Mouse (Mus musculus) lung, embryonic 14.5 days (tissue): ENCODE measurements around the gene Il10rb. TPM values are rescaled to one million over a fixed set of nuclear protein-coding genes. Genes with fewer than 3 reads are reported as not detected.

Source experiments
- ATAC-seq: fragments of 200-750 bp; cut with Nextera tagmentation; 2 replicates; pipeline ENCODE4 v1.8.0; 2017; ENCODE audit warnings: mild to moderate bottlenecking, moderate TSS enrichment, moderate library complexity; ENCODE audit not compliant: insufficient read depth
- DNase-seq: peaks from one replicate; pipeline ENCODE4 v3.0.0-alpha.2; 2015
- H3K27ac ChIP-seq: fragments of 300-500 bp; sonication (generic); 2 replicates; pipeline ENCODE4 v1.5.1; 2014; ENCODE audit warnings: low read depth, mild to moderate bottlenecking, moderate library complexity
- H3K27me3 ChIP-seq: fragments of 300-500 bp; sonication (generic); 2 replicates; pipeline ENCODE4 v1.6.1; 2014; ENCODE audit warnings: low read length, control low read depth; ENCODE audit not compliant: insufficient read depth
- H3K36me3 ChIP-seq: fragments of 300-500 bp; sonication (generic); 2 replicates; pipeline ENCODE4 v1.6.1; 2014; ENCODE audit warnings: control low read depth; ENCODE audit not compliant: insufficient read depth
- H3K4me1 ChIP-seq: fragments of 300-500 bp; sonication (generic); 2 replicates; pipeline ENCODE4 v1.6.1; 2014; ENCODE audit warnings: antibody characterized with exemption, control low read depth; ENCODE audit not compliant: insufficient read depth
- H3K4me2 ChIP-seq: fragments of 300-500 bp; sonication (generic); 2 replicates; pipeline ENCODE4 v1.6.1; 2014; ENCODE audit warnings: mild to moderate bottlenecking
- H3K4me3 ChIP-seq: fragments of 300-500 bp; sonication (generic); 2 replicates; pipeline ENCODE4 v1.5.1; 2014; ENCODE audit warnings: low read depth, low read length
- H3K9ac ChIP-seq: fragments of 300-500 bp; sonication (generic); 2 replicates; pipeline ENCODE4 v1.6.1; 2014
- H3K9me3 ChIP-seq: fragments of 300-500 bp; sonication (generic); 2 replicates; pipeline ENCODE4 v1.6.1; 2016; ENCODE audit warnings: low read depth, low read length, control low read depth
- CTCF ChIP-seq: IDR thresholded peaks from 2 replicates; pipeline ENCODE4 v1.5.1; 2016; ENCODE audit warnings: antibody characterized with exemption, low read depth
- WGBS: fragments of 180-500 bp; shearing (Covaris S2); extraction: QIAGEN DNeasy Blood & Tissue Kit; methylation state at CpG from one replicate; pipeline ENCODE4 v1.1.7; 2014; 5-methylcytosine and 5-hydroxymethylcytosine counted together
- polyA plus RNA-seq: library from polyadenylated mRNA; unstranded; fragments of >200 nt; fragmentation: Nextera tagmentation; extraction: Ambion mirVana; gene quantifications from 2 replicates; pipeline ENCODE4 v1.2.1, GENCODE M21; 2014

The Il10rb gene
- polyA plus RNA-seq, 1 experiment from 2014 or later = 32.8 TPM

DNA sequence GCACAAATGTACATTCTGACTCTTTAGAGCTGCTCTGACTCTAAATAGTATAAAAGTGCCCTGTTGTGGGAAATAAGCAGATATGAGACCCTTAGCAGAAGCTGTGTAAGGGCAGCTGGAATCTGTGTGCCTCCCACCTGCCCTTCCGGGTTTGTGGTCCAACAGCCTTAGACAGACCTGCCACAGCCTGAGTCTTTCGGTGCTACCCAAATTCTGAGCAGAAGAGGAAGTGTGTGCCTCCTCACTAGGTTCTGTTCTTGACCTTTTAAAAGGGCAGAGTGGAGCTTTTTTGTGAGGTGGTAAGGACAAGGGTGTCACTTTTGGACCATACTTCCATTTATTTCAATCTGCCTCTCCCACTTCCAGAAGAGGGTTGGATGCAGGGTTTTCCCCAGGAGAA is 46.0 kb downstream of the Il10rb start:
- peak overlapping the region; percentile 44; the same call in 1 of the 2 replicates for H3K27ac ChIP-seq

DNA sequence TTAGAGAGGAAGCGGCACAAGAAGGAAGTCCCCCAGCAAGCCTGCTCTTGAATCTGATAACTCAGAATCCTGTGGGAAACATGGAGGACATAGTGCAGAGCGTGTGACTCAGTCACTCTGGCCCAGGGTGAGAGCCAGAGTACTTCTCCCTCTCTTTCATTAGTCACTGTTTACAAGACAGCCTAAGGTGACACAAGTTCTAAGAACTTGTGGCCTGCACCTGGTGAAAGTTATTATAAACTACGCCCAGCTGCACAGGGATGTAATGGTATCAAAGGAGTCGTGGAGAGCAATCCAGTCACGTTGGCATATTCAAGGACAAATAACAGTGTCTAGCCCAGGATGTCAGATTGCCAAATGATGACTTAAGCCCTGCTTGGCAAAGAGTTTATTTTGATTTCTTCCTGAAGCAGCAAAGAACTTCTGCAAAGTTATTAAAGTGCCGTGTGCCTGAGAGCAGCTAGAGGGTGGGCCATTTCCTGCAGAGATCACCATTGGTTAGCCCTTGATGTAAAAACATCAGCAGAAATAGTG is 46.5 kb downstream of the Il10rb start:
- ATAC-seq = peak; percentile 41; the same call in 1 of the 2 replicates

More for the DNA sequence above, 46.0 kb downstream of the Il10rb start:
- WGBS = 69% methylated on average over 2 of the region's 2 CpGs
- Histone ChIP-seq H3K4me2 (no peak overlapping the region), H3K9me3 (no peaks in the 10 kb centered on the region), H3K4me1 (peaks cover 2% of the 10 kb centered on the region; the same call in 1 of the 2 replicates), H3K36me3 (no peaks in the 10 kb centered on the region), H3K4me3 (no peak overlapping the region), H3K9ac (no peak overlapping the region), H3K27me3 (no peaks in the 10 kb centered on the region)
- no peak for TF ChIP-seq CTCF
- no peak for ATAC-seq
- DNase-seq = no peak

DNA sequence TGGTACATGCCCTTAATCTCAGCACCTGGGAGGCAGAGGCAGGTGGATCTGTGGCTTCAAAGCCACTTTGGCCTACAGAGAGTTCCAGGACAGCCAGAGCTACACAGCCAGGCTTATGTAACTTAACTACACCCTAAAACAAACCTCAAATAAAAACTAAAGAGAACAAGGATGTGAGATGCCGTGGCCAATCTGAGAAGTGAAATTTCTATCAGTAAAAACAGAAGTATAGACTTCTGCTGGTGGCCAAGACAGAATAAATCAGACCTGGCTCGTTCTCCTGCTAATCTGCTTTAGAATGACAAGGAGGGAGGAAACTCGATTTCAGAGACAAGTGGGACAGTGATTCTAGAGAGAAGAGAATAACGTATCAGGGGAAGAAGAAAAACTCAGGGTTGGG is 49.9 kb downstream of the Il10rb start:
- H3K36me3 ChIP-seq = no peaks in the 10 kb centered on the region
- TF ChIP-seq CTCF = no peak
- no peaks in the 10 kb centered on the region for H3K4me1 ChIP-seq
- DNase-seq (no peak), ATAC-seq (no peak)
- no peaks in the 10 kb centered on the region for H3K27me3 ChIP-seq
- no peak overlapping the region for H3K9ac ChIP-seq
- 75% methylated on average over 4 of the region's 4 CpGs for WGBS
- no peak overlapping the region for H3K4me3 ChIP-seq
- no peak overlapping the region for H3K4me2 ChIP-seq
- H3K27ac ChIP-seq = no peak overlapping the region
- H3K9me3 ChIP-seq = no peaks in the 10 kb centered on the region

More for the DNA sequence above, 46.5 kb downstream of the Il10rb start:
- H3K9ac ChIP-seq = no peak overlapping the region
- TF ChIP-seq CTCF = no peak; the same call in 1 of the 2 replicates
- no peaks in the 10 kb centered on the region for H3K36me3 ChIP-seq
- peak overlapping the region; percentile 44; the same call in 1 of the 2 replicates for H3K27ac ChIP-seq
- no peaks in the 10 kb centered on the region for H3K9me3 ChIP-seq
- no peaks in the 10 kb centered on the region for H3K27me3 ChIP-seq
- H3K4me3 ChIP-seq = no peak overlapping the region
- DNase-seq = peak; percentile 60
- H3K4me1 ChIP-seq = peaks cover 2% of the 10 kb centered on the region; the same call in 1 of the 2 replicates
- WGBS = 18% methylated on average over 6 of the region's 6 CpGs
- no peak overlapping the region for H3K4me2 ChIP-seq

DNA sequence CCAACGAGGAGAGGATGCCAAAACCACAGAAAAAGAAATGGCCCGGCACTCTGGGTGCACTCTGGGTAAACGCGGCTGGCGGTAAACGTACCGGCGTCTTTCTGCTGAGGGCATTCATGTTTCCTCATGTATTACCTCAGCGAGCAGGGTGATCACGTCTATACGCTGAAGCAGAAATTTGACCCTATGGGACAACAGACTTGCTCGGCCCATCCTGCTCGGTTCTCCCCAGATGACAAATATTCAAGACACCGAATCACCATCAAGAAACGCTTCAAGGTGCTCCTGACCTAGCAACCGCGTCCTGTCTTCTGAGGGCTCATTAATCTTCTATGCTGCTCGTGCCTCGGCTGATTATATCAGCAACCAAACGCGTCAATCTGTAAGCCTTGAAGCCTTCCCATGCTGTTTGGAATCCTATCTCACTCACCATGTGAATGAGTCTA is 52.4 kb downstream of the Il10rb start:
- no peak overlapping the region for H3K4me2 ChIP-seq
- H3K27me3 ChIP-seq = no peaks in the 10 kb centered on the region
- no peaks in the 10 kb centered on the region for H3K4me1 ChIP-seq
- WGBS = 55% methylated on average over 21 of the region's 21 CpGs
- no peak; the same call in 1 of the 2 replicates for ATAC-seq
- no peak for DNase-seq
- no peaks in the 10 kb centered on the region for H3K9me3 ChIP-seq
- TF ChIP-seq CTCF = no peak
- H3K9ac ChIP-seq = no peak overlapping the region
- no peak overlapping the region for H3K27ac ChIP-seq
- no peak overlapping the region for H3K4me3 ChIP-seq
- no peaks in the 10 kb centered on the region for H3K36me3 ChIP-seq

DNA sequence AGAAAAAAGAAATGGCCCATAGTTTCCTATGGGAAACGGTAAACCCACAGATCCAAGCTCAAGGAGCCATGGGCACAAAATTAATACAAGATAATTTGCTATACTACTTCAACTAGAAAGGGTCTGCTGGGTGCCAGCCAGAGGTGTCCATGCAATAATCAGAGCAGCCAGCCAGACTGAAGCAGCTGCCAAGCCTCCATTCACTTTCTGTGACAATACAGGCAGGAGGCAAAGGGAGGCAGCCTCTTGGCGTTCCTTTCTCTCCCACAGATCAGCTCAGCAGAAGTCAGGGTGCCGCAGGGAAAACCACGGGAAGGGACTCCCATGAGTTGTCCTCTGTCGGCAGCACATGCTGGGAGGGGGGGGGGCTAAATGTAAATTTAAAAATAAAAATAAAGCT is 53.0 kb downstream of the Il10rb start:
- WGBS = 47% methylated on average over 5 of the region's 5 CpGs
- H3K36me3 ChIP-seq = no peaks in the 10 kb centered on the region
- H3K4me2 ChIP-seq = no peak overlapping the region
- no peak overlapping the region for H3K9ac ChIP-seq
- H3K27me3 ChIP-seq = no peaks in the 10 kb centered on the region
- no peak overlapping the region for H3K4me3 ChIP-seq
- H3K4me1 ChIP-seq = no peaks in the 10 kb centered on the region
- ATAC-seq (no peak), DNase-seq (no peak)
- H3K9me3 ChIP-seq = no peaks in the 10 kb centered on the region
- no peak for TF ChIP-seq CTCF
- H3K27ac ChIP-seq = no peak overlapping the region

DNA sequence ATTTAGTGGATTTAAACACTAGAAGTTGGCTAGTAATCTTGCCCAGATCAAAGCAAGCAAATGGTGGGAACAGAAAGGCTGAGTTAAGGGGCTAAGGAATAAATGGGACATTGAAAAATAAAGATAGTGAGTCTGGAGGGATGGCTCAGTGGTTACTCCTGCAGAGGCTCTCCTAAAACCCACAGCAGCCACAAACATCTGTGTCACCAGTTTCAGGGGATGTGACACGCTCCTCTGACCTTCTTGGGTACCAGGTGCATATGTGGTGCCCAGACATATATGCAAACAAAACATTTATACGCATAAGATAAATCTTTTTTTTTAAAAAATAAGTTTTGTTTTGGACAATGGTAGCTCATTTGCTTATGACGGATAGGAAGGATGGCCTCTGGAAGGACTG is 53.4 kb downstream of the Il10rb start:
- ATAC-seq (no peak), DNase-seq (no peak)
- no peak overlapping the region for H3K4me2 ChIP-seq
- no peak for TF ChIP-seq CTCF
- H3K9ac ChIP-seq = no peak overlapping the region
- WGBS = 82% methylated on average over 3 of the region's 3 CpGs
- no peak overlapping the region for H3K4me3 ChIP-seq
- no peaks in the 10 kb centered on the region for H3K27me3 ChIP-seq
- H3K27ac ChIP-seq = no peak overlapping the region
- no peaks in the 10 kb centered on the region for H3K9me3 ChIP-seq
- H3K36me3 ChIP-seq = no peaks in the 10 kb centered on the region
- no peaks in the 10 kb centered on the region for H3K4me1 ChIP-seq

DNA sequence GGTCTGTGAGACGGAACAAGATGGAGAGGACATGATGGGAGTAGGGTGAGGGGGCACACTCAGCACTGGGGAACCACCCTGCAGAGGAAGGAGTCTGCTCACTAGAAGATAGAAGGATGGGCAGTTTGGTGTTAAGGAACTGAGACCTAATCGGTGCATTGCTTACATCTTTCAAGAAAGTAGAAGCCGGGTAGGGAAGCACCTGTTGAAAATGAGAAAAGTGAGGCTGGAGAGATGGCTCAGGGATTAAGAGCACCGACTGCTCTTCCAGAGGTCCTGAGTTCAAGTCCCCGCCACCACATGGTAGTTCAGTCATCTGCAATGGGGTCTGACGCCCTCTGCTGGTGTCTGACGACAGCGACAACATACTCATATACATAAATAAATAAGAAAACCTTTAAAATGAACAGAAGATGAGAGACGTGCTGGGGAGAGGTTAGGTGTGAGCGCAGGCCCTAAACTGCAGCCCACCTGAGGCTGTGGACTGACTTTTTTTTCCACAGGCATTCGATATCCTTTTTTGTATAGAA is 53.9 kb downstream of the Il10rb start:
- no peak overlapping the region for H3K4me2 ChIP-seq
- 66% methylated on average over 11 of the region's 11 CpGs for WGBS

More for the DNA sequence above, 53.9 kb downstream of the Il10rb start:
- Histone ChIP-seq H3K4me1 (no peaks in the 10 kb centered on the region), H3K27me3 (no peaks in the 10 kb centered on the region), H3K36me3 (no peaks in the 10 kb centered on the region), H3K4me3 (no peak overlapping the region), H3K27ac (no peak overlapping the region), H3K9ac (no peak overlapping the region), H3K9me3 (no peaks in the 10 kb centered on the region)
- DNase-seq (no peak), ATAC-seq (no peak)
- TF ChIP-seq CTCF = peak; percentile 41
